Mouse (Mus musculus) stomach, embryonic 14.5 days (tissue): ENCODE data around the gene Pxylp1. TPM values are rescaled to one million over a fixed set of nuclear protein-coding genes. Genes with fewer than 3 reads are reported as not detected.

ENCODE experiments used
- ATAC-seq: fragments of 200-750 bp; cut with Nextera tagmentation; 2 replicates; pipeline ENCODE4 v1.8.0; 2017; ENCODE audit warnings: low read depth, moderate TSS enrichment; ENCODE audit not compliant: insufficient number of reproducible peaks, insufficient read depth, low FRiP score
- H3K27ac ChIP-seq: fragments of 300-500 bp; sonication (generic); 2 replicates; pipeline ENCODE4 v1.5.1; 2014; ENCODE audit warnings: mild to moderate bottlenecking, low read length, moderate library complexity, mixed read lengths
- H3K27me3 ChIP-seq: fragments of 300-500 bp; sonication (generic); 2 replicates; pipeline ENCODE4 v1.6.1; 2014; ENCODE audit warnings: low read length, control low read depth, mixed read lengths; ENCODE audit not compliant: control insufficient read depth, insufficient read depth
- H3K36me3 ChIP-seq: fragments of 300-500 bp; sonication (generic); 2 replicates; pipeline ENCODE4 v1.6.1; 2014; ENCODE audit warnings: mild to moderate bottlenecking, control low read depth, low read length, moderate library complexity, mixed read lengths; ENCODE audit not compliant: control insufficient read depth, insufficient read depth
- H3K4me1 ChIP-seq: fragments of 300-500 bp; sonication (generic); 2 replicates; pipeline ENCODE4 v1.6.1; 2014; ENCODE audit warnings: low read length, control low read depth, mixed read lengths; ENCODE audit not compliant: control insufficient read depth, insufficient read depth
- H3K4me2 ChIP-seq: fragments of 300-500 bp; sonication (generic); replicated peaks from 2 replicates; pipeline ENCODE4 v1.6.1; 2014; ENCODE audit warnings: low read depth, low read length, control low read depth
- H3K4me3 ChIP-seq: fragments of 300-500 bp; sonication (generic); 2 replicates; pipeline ENCODE4 v1.5.1; 2014; ENCODE audit warnings: low read depth, low read length, control low read depth
- H3K9ac ChIP-seq: fragments of 300-500 bp; sonication (generic); replicated peaks from 2 replicates; pipeline ENCODE4 v1.6.1; 2014; ENCODE audit warnings: low read depth, mild to moderate bottlenecking, control low read depth, low read length, moderate library complexity, mixed read lengths
- H3K9me3 ChIP-seq: fragments of 300-500 bp; sonication (generic); 2 replicates; pipeline ENCODE4 v1.6.1; 2016; ENCODE audit warnings: low read depth, low read length, control low read depth; ENCODE audit not compliant: control insufficient read depth
- WGBS: fragments of 180-500 bp; shearing (Covaris S2); extraction: QIAGEN DNeasy Blood & Tissue Kit; methylation state at CpG from one replicate; pipeline ENCODE4 v1.1.7; 2014; 5-methylcytosine and 5-hydroxymethylcytosine counted together
- polyA plus RNA-seq: library from polyadenylated mRNA; unstranded; fragments of >200 nt; fragmentation: Nextera tagmentation; extraction: Ambion mirVana; gene quantifications from 2 replicates; pipeline ENCODE4 v1.2.1, GENCODE M21; 2014

Gene Pxylp1
- polyA plus RNA-seq, 1 experiment from 2014 or later, result 37.7 TPM

- 50% methylated on average over 4 of the region's 4 CpGs for WGBS
- Histone ChIP-seq H3K4me2 (no peak overlapping the region), H3K4me3 (no peak overlapping the region), H3K27me3 (no peaks in the 10 kb centered on the region), H3K9ac (no peak overlapping the region), H3K36me3 (no peaks in the 10 kb centered on the region), H3K9me3 (no peaks in the 10 kb centered on the region), H3K4me1 (0 out of 2 replicates have a peak, but pooled peaks cover 4% of the 10 kb centered on the region), H3K27ac (no peak overlapping the region)
- no peak for ATAC-seq
Measured at GRCm38 (mm10) chr9:96790389-96791007, 102.0 kb downstream of the Pxylp1 start.

- H3K9me3 ChIP-seq, result no peaks in the 10 kb centered on the region
- 76% methylated on average over 3 of the region's 3 CpGs for WGBS
- H3K4me1 ChIP-seq, result 0 out of 2 replicates have a peak, but pooled peaks cover 4% of the 10 kb centered on the region
- H3K4me2 ChIP-seq, result no peak overlapping the region
- H3K4me3 ChIP-seq, result no peak overlapping the region
- H3K27ac ChIP-seq, result no peak overlapping the region
- no peaks in the 10 kb centered on the region for H3K27me3 ChIP-seq
- no peak overlapping the region for H3K9ac ChIP-seq
- no peak for ATAC-seq
- no peaks in the 10 kb centered on the region for H3K36me3 ChIP-seq
Measured at GRCm38 (mm10) chr9:96789906-96790305, 102.6 kb downstream of the Pxylp1 start.

DNA sequence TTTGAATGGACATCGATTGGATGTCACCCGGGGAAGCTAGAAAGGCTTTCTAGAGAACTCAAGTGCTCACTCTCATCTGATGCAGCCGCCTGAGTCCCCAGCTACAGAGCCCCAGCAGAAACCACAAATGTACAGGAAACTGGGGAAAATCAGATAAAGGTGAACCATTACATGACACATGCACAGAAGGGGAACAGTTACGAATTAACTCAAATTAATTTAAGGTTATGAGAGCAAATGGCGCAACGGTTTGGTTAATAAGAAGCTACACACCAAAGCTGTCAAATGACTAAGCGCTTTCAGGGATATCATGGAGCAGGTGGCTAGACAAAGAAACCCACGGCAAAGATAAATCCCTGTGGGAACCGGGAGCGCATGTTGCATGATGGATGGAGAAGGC lies 104.7 kb downstream of the Pxylp1 start:
- Histone ChIP-seq H3K9me3 (no peaks in the 10 kb centered on the region), H3K4me3 (no peak overlapping the region), H3K4me1 (0 out of 2 replicates have a peak, but pooled peaks cover 4% of the 10 kb centered on the region), H3K9ac (no peak overlapping the region), H3K36me3 (no peaks in the 10 kb centered on the region), H3K4me2 (no peak overlapping the region), H3K27me3 (no peaks in the 10 kb centered on the region), H3K27ac (no peak overlapping the region)
- no peak for ATAC-seq
- 74% methylated on average over 10 of the region's 10 CpGs for WGBS

GRCm38 (mm10) chr9:96785871-96786342 lies 106.6 kb downstream of the Pxylp1 start:
- no peak overlapping the region for H3K4me2 ChIP-seq
- H3K4me3 ChIP-seq, result no peak overlapping the region
- 0 out of 2 replicates have a peak, but pooled peaks cover 4% of the 10 kb centered on the region for H3K4me1 ChIP-seq
- H3K36me3 ChIP-seq, result no peaks in the 10 kb centered on the region
- 18% methylated on average over 9 of the region's 9 CpGs for WGBS
- no peak for ATAC-seq
- H3K27me3 ChIP-seq, result no peaks in the 10 kb centered on the region
- H3K27ac ChIP-seq, result no peak overlapping the region
- no peak overlapping the region for H3K9ac ChIP-seq
- H3K9me3 ChIP-seq, result no peaks in the 10 kb centered on the region

GRCm38 (mm10) chr9:96785187-96785586 lies 107.3 kb downstream of the Pxylp1 start:
- no peaks in the 10 kb centered on the region for H3K27me3 ChIP-seq
- H3K36me3 ChIP-seq, result no peaks in the 10 kb centered on the region
- H3K4me3 ChIP-seq, result no peak overlapping the region
- WGBS, result 74% methylated on average over 3 of the region's 3 CpGs
- no peak overlapping the region for H3K4me2 ChIP-seq
- no peaks in the 10 kb centered on the region for H3K9me3 ChIP-seq
- ATAC-seq, result no peak
- H3K9ac ChIP-seq, result no peak overlapping the region
- no peak overlapping the region for H3K27ac ChIP-seq
- H3K4me1 ChIP-seq, result 0 out of 2 replicates have a peak, but pooled peaks cover 4% of the 10 kb centered on the region

- WGBS, result 81% methylated on average over 9 of the region's 9 CpGs
- no peak overlapping the region for H3K9ac ChIP-seq
- H3K4me2 ChIP-seq, result no peak overlapping the region
- H3K9me3 ChIP-seq, result no peaks in the 10 kb centered on the region
- H3K4me3 ChIP-seq, result no peak overlapping the region
- H3K36me3 ChIP-seq, result no peaks in the 10 kb centered on the region
- H3K27ac ChIP-seq, result no peak overlapping the region
- 0 out of 2 replicates have a peak, but pooled peaks cover 4% of the 10 kb centered on the region for H3K4me1 ChIP-seq
- ATAC-seq, result no peak
- H3K27me3 ChIP-seq, result no peaks in the 10 kb centered on the region
Measured at GRCm38 (mm10) chr9:96783667-96784066, 108.8 kb downstream of the Pxylp1 start.

DNA sequence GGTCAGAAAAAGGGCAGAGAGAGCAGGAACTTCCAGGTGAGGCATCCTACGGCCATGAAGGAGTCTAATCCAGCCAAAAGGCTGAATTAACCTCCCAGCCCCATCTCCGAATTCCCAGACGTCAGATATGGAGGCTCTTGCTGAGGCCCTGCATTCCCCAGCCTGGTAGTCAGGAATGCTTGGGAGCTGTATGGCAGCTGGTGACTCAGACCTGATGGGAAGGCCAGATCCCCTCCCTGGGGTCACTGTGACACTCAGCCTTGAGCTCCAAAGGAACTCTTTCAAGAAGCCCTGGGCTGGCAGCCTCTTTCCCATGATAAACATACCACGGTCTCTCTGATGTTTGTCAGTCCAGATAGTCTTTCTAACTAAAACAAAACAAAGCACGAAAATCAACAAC lies 109.2 kb downstream of the Pxylp1 start:
- no peaks in the 10 kb centered on the region for H3K27me3 ChIP-seq
- no peak overlapping the region for H3K9ac ChIP-seq
- ATAC-seq, result no peak
- H3K9me3 ChIP-seq, result no peaks in the 10 kb centered on the region
- H3K27ac ChIP-seq, result no peak overlapping the region
- no peak overlapping the region for H3K4me2 ChIP-seq
- H3K4me3 ChIP-seq, result no peak overlapping the region
- H3K36me3 ChIP-seq, result no peaks in the 10 kb centered on the region
- 43% methylated on average over 5 of the region's 5 CpGs for WGBS
- 0 out of 2 replicates have a peak, but pooled peaks cover 4% of the 10 kb centered on the region for H3K4me1 ChIP-seq

- Histone ChIP-seq H3K9ac (no peak overlapping the region), H3K4me1 (0 out of 2 replicates have a peak, but pooled peaks cover 4% of the 10 kb centered on the region), H3K4me2 (no peak overlapping the region), H3K4me3 (no peak overlapping the region), H3K27me3 (no peaks in the 10 kb centered on the region), H3K36me3 (no peaks in the 10 kb centered on the region), H3K27ac (no peak overlapping the region), H3K9me3 (no peaks in the 10 kb centered on the region)
- ATAC-seq, result no peak
- WGBS, result 80% methylated on average over 8 of the region's 8 CpGs
Measured at GRCm38 (mm10) chr9:96782062-96782461, 110.4 kb downstream of the Pxylp1 start.
